Mouse (Mus musculus) kidney, adult 2 months (tissue): ENCODE data around the gene Cdsn. TPM values are rescaled to one million over a fixed set of nuclear protein-coding genes. Genes with fewer than 3 reads are reported as not detected.

ENCODE experiments used
- DNase-seq: peaks from one replicate; pipeline ENCODE4 v3.0.0; 2021
- H3K27ac ChIP-seq: fragments of 200-500 bp; 2 replicates; pipeline ENCODE4 v1.5.1; 2012; ENCODE audit warnings: low read depth, low read length, control low read depth, inconsistent platforms; ENCODE audit not compliant: insufficient read depth
- H3K27me3 ChIP-seq: fragments of 200-500 bp; replicated peaks from 2 replicates; pipeline ENCODE4 v1.6.1; 2012; ENCODE audit warnings: mild to moderate bottlenecking, moderate library complexity, low read length, inconsistent platforms; ENCODE audit not compliant: control insufficient read depth, insufficient read depth
- H3K36me3 ChIP-seq: fragments of 200-500 bp; 2 replicates; pipeline ENCODE4 v1.6.1; 2012; ENCODE audit warnings: mild to moderate bottlenecking, moderate library complexity, low read length, inconsistent platforms; ENCODE audit not compliant: control insufficient read depth, insufficient read depth
- H3K4me1 ChIP-seq: fragments of 200-500 bp; 2 replicates; pipeline ENCODE4 v1.6.1; 2011; ENCODE audit warnings: low read length; ENCODE audit not compliant: control insufficient read depth, insufficient read depth
- H3K4me3 ChIP-seq: fragments of 200-500 bp; 2 replicates; pipeline ENCODE4 v1.5.1; 2011; ENCODE audit warnings: mild to moderate bottlenecking, low read depth, low read length, control low read depth; ENCODE audit not compliant: insufficient read depth
- CTCF ChIP-seq: fragments of 200-500 bp; conservative IDR thresholded peaks from 2 replicates; pipeline ENCODE4 v1.5.1; 2011; ENCODE audit warnings: low read depth, mild to moderate bottlenecking, control low read depth, low read length, moderate library complexity, mixed read lengths; ENCODE audit not compliant: insufficient read depth, insufficient read length
- POLR2A ChIP-seq: fragments of 200-500 bp; IDR thresholded peaks from one replicate; pipeline ENCODE4 v1.6.1; 2011; ENCODE audit warnings: low read depth, low read length, control low read depth
- WGBS: fragments of 180-500 bp; shearing (Covaris S2); methylation state at CpG from one replicate; pipeline ENCODE4 v1.1.7; 2018; 5-methylcytosine and 5-hydroxymethylcytosine counted together
- polyA plus RNA-seq: library from polyadenylated mRNA; depleted of rRNA; stranded (reverse); fragments of >200 nt; gene quantifications from 2 replicates; pipeline ENCODE4 v1.2.3, GENCODE M21; 2012

The Cdsn gene
- polyA plus RNA-seq, 1 experiment, result 0.67 TPM

- no peak for DNase-seq
- TF ChIP-seq CTCF (no peak), POLR2A (no peak)
- Histone ChIP-seq H3K4me1 (0 out of 2 replicates have a peak, but pooled peaks cover 4% of the 10 kb centered on the region), H3K27ac (no peak overlapping the region), H3K36me3 (no peaks in the 10 kb centered on the region), H3K27me3 (no peaks in the 10 kb centered on the region), H3K4me3 (no peak overlapping the region)
- WGBS, result 55% methylated on average over 5 of the region's 5 CpGs
Observed at GRCm38 (mm10) chr17:35548636-35549035, 3.3 kb upstream of the Cdsn start.

DNA sequence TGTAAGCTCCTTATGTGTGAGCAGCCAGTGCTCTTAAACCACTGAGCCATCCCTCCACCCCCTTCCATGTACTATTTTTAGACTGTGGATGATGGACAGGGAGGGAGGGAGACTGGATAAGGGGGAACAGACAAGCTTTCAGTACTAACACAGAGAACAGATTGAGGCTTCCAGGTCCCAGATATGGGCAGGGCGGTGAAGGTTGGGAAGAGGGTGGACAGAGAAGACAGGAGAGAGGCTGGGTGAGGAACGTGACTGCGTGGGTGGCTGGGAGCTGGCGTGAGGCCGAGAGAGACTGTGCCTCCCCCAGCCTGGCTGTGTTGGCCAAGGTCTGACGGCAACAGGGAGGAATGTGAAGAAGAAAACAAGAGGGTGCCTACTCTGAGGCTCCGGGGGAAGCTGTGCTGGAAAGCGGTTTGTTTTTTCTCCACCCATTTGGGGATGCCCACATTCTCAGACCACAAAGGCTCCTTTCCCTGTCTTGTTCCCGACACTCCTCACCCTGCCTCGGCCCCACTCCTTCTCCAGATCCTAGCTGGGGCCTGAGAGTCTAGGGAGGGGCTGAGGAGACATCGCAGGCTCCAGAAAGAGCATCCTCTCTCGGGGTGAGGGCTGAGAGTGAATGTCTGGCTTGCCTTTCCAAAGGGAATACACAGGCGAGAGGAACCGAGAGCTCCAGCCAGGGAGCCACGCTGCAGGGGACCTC is 2.3 kb upstream of the Cdsn start:
- 34% methylated on average over 15 of the region's 15 CpGs for WGBS
- Histone ChIP-seq H3K36me3 (no peaks in the 10 kb centered on the region), H3K4me3 (no peak overlapping the region), H3K27ac (no peak overlapping the region), H3K4me1 (0 out of 2 replicates have a peak, but pooled peaks cover 4% of the 10 kb centered on the region), H3K27me3 (no peaks in the 10 kb centered on the region)
- no peak for TF ChIP-seq POLR2A
- TF ChIP-seq CTCF, result no peak
- peak; percentile 65 for DNase-seq

- H3K4me1 ChIP-seq, result 0 out of 2 replicates have a peak, but pooled peaks cover 4% of the 10 kb centered on the region
- no peak overlapping the region for H3K27ac ChIP-seq
- TF ChIP-seq CTCF (no peak), POLR2A (no peak)
- no peak for DNase-seq
- no peaks in the 10 kb centered on the region for H3K27me3 ChIP-seq
- no peak overlapping the region for H3K4me3 ChIP-seq
- no peaks in the 10 kb centered on the region for H3K36me3 ChIP-seq
- 95% methylated on average over 4 of the region's 4 CpGs for WGBS
Observed at GRCm38 (mm10) chr17:35550143-35550494, 1.8 kb upstream of the Cdsn start.

- DNase-seq, result no peak
- no peaks in the 10 kb centered on the region for H3K36me3 ChIP-seq
- no peaks in the 10 kb centered on the region for H3K27me3 ChIP-seq
- 50% methylated on average over 8 of the region's 8 CpGs for WGBS
- H3K4me1 ChIP-seq, result 0 out of 2 replicates have a peak, but pooled peaks cover 5% of the 10 kb centered on the region
- H3K27ac ChIP-seq, result no peak overlapping the region
- H3K4me3 ChIP-seq, result no peak overlapping the region
- TF ChIP-seq POLR2A (no peak), CTCF (no peak)
Observed at GRCm38 (mm10) chr17:35550871-35551270, 1.1 kb upstream of the Cdsn start.

DNA sequence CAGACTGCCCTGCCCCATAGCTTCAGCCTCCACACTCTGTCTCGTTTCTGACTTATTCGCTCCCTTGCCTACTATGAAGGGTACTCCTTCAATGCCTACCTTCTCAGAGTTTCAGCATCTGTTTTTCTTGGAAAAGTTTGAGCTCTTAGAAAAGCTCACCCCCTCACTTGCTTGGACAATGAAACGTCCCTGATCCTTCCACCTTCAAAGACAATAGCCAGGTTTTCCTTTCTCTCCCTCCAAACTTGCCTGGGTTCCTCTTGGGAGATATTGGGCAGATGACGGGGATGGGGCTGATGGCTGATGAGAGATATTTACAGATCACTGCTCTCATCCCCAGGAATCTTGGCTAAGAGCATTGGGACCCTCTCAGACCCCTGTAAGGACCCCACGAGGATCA is 2.4 kb downstream of the Cdsn start:
- 87% methylated on average over 5 of the region's 5 CpGs for WGBS
- H3K4me3 ChIP-seq, result no peak overlapping the region

GRCm38 (mm10) chr17:35554761-35555397 is 3.0 kb downstream of the Cdsn start:
- no peak for TF ChIP-seq CTCF
- no peak for DNase-seq
- no peaks in the 10 kb centered on the region for H3K36me3 ChIP-seq
- 90% methylated on average over 18 of the region's 18 CpGs for WGBS
- H3K4me3 ChIP-seq, result no peak overlapping the region
- no peaks in the 10 kb centered on the region for H3K27me3 ChIP-seq
- peaks cover 5% of the 10 kb centered on the region; the same call in 1 of the 2 replicates for H3K4me1 ChIP-seq
- H3K27ac ChIP-seq, result no peak overlapping the region

More for the DNA sequence above, 2.4 kb downstream of the Cdsn start:
- Histone ChIP-seq H3K27ac (no peak overlapping the region), H3K36me3 (no peaks in the 10 kb centered on the region), H3K4me1 (peaks cover 8% of the 10 kb centered on the region; the same call in 1 of the 2 replicates), H3K27me3 (no peaks in the 10 kb centered on the region)
- no peak for DNase-seq
- no peak for TF ChIP-seq CTCF
- no peak for TF ChIP-seq POLR2A

- no peaks in the 10 kb centered on the region for H3K27me3 ChIP-seq
- WGBS, result 68% methylated on average over 13 of the region's 13 CpGs
- H3K4me3 ChIP-seq, result no peak overlapping the region
- H3K27ac ChIP-seq, result peak overlapping the region; percentile 11; the same call in 1 of the 2 replicates
- TF ChIP-seq POLR2A (no peak), CTCF (no peak)
- DNase-seq, result peak; percentile 81
- H3K4me1 ChIP-seq, result peaks cover 5% of the 10 kb centered on the region; the same call in 1 of the 2 replicates
- no peaks in the 10 kb centered on the region for H3K36me3 ChIP-seq
Observed at GRCm38 (mm10) chr17:35556186-35556765, 4.3 kb downstream of the Cdsn start.
